Mouse (Mus musculus): Measurements from ENCODE around the gene Fbxo2. TPM values are rescaled to one million over a fixed set of nuclear protein-coding genes. Genes with fewer than 3 reads are reported as not detected.

Fbxo2 gene
- polyA plus RNA-seq, 1 experiment from 2014 or later = 5.4 TPM

DNA sequence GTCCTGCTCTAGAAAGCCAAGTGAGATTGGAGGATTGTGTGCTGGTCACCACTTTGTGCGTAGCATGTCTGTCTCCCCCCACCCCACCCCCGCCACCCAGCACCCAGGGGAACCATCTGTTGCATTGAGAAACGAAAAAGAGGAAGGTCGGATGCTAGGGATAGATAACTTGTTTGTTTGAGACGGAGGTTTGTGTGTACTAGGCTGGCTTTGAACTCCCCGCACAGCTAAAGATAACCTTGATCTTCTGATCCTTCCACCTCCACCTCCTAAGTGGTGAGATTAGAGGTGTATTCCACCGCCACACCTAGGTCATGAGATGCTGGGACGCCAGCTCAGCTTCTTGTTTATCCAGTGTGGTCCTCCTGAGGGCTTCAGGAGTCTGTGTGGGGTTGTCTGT lies 25.4 kb upstream of the Fbxo2 start:
- no peak overlapping the region for H3K9ac ChIP-seq (ENCODE audit: low read depth, low read length)
- H3K4me2 ChIP-seq (ENCODE audit: low read depth, low read length) = no peak overlapping the region
- no peaks in the 10 kb centered on the region for H3K36me3 ChIP-seq (ENCODE audit: control insufficient read depth, insufficient read depth, low read length)
- no peaks in the 10 kb centered on the region for H3K9me3 ChIP-seq (ENCODE audit: control insufficient read depth, low read length)
- 82% methylated on average over 8 of the region's 8 CpGs for WGBS
- peaks cover 6% of the 10 kb centered on the region for H3K27me3 ChIP-seq (replicated peaks; ENCODE audit: control insufficient read depth, insufficient read depth, low read length)
- H3K4me3 ChIP-seq (ENCODE audit: low read depth, low read length) = no peak overlapping the region
- DNase-seq (ENCODE audit: low spot score) (no peak), ATAC-seq (ENCODE audit: low read depth) (no peak)
- H3K4me1 ChIP-seq (ENCODE audit: control insufficient read depth, insufficient read depth, low read length) = peaks cover 6% of the 10 kb centered on the region; the same call in 1 of the 2 replicates
- no peak overlapping the region for H3K27ac ChIP-seq (replicated peaks; ENCODE audit: low read depth, low read length)

DNA sequence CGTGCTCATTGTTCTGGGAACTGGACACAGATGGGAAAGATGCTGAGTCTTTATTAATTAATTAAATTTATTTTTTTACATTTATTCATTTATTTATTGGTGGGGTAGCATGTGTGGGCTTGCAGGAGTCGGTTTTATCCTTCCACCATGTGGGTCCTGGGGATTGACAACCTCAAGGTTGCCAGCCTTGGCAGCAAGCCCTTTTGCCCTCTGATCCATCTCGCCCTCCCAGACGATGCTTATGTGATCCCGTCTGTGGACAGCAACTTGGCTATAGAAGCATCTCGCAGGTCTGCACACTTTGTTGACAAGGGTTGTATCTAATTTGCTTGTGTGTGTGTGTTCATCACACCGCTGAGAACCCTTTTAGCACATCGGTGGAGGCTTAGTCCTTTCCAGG lies 22.9 kb upstream of the Fbxo2 start:
- 72% methylated on average over 8 of the region's 8 CpGs for WGBS

DNA sequence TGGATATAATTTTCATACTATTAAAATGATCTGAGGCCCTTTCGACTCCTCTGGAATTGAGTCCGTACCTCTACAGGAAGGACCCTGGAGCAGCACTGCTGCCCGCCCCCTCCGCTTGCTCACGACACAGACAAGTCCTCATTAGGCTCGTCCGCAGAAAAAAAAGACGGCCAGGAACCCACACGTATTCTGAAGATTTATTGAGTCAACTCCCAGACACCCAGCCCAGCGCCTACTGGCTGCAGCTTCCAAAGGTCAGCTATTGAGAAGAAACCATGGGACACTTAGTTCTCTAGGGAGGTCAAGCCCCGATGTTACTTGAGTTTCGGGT lies 20.7 kb upstream of the Fbxo2 start:
- peak overlapping the region; percentile 87 for H3K27ac ChIP-seq (replicated peaks; ENCODE audit: low read depth, low read length)
- no peaks in the 10 kb centered on the region for H3K36me3 ChIP-seq (ENCODE audit: control insufficient read depth, insufficient read depth, low read length)
- peak; percentile 6; the same call in 1 of the 2 replicates for ATAC-seq (ENCODE audit: low read depth)
- peak overlapping the region; percentile 70 for H3K4me3 ChIP-seq (ENCODE audit: low read depth, low read length)
- H3K9me3 ChIP-seq (ENCODE audit: control insufficient read depth, low read length) = no peaks in the 10 kb centered on the region
- H3K4me1 ChIP-seq (ENCODE audit: control insufficient read depth, insufficient read depth, low read length) = no peaks in the 10 kb centered on the region
- H3K9ac ChIP-seq (ENCODE audit: low read depth, low read length) = peak overlapping the region; percentile 70
- WGBS = under 1% methylated on average over 12 of the region's 12 CpGs
- no peak for DNase-seq (ENCODE audit: low spot score)
- H3K4me2 ChIP-seq (ENCODE audit: low read depth, low read length) = peak overlapping the region; percentile 88
- no peaks in the 10 kb centered on the region for H3K27me3 ChIP-seq (replicated peaks; ENCODE audit: control insufficient read depth, insufficient read depth, low read length)

More for the DNA sequence above, 22.9 kb upstream of the Fbxo2 start:
- ATAC-seq (ENCODE audit: low read depth) = no peak
- H3K36me3 ChIP-seq (ENCODE audit: control insufficient read depth, insufficient read depth, low read length) = no peaks in the 10 kb centered on the region
- H3K9me3 ChIP-seq (ENCODE audit: control insufficient read depth, low read length) = no peaks in the 10 kb centered on the region
- no peak overlapping the region for H3K27ac ChIP-seq (replicated peaks; ENCODE audit: low read depth, low read length)
- no peak overlapping the region for H3K4me2 ChIP-seq (ENCODE audit: low read depth, low read length)
- H3K4me1 ChIP-seq (ENCODE audit: control insufficient read depth, insufficient read depth, low read length) = no peaks in the 10 kb centered on the region
- H3K9ac ChIP-seq (ENCODE audit: low read depth, low read length) = no peak overlapping the region
- H3K27me3 ChIP-seq (replicated peaks; ENCODE audit: control insufficient read depth, insufficient read depth, low read length) = no peaks in the 10 kb centered on the region
- H3K4me3 ChIP-seq (ENCODE audit: low read depth, low read length) = no peak overlapping the region
- DNase-seq (ENCODE audit: low spot score) = no peak

DNA sequence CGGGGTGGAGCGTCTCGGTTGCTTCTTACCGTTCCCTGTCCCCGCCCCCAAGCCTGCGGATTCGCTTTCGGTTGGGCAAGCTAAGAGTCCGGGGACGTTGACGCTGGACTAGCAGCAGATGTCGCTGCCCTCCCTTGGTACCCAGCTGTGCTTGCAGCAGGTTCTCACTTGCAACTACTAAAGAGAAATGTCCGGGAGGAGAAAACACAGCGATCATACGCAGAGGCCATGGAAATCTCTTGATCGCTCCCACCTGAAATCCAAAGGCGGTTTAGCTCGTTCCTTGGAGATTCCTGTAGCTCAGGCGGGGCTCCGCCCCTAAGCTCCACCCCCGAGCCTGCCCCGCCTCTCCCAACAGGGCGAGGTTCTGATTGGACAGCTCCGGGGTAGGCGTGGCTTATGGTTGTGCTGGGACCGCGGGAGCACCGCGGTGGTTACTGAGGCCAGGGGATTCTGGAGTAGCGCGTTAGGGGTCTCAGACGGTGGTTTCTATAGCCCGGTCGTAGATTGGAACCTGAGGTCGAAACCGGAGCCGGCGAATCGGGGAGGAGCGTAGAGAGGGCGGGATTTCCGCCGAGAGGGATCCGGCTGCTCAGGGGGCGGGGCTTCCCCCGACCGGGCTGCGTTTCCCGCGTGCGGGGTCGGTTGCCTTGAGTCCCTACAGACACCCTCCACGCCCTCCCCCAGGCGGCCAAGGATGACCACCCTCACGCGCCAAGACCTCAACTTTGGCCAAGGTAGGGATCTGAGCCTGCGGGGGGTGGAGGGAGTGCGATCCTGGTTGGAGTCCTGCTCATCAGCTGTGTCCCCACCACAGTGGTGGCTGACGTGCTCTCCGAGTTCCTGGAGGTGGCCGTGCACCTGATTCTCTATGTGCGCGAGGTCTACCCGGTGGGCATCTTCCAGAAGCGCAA lies 20.1 kb upstream of the Fbxo2 start:
- H3K4me3 ChIP-seq (ENCODE audit: low read depth, low read length) = peak overlapping the region; percentile 70
- 0 out of 2 replicates have a peak, but pooled peaks cover 1% of the 10 kb centered on the region for H3K36me3 ChIP-seq (ENCODE audit: control insufficient read depth, insufficient read depth, low read length)
- DNase-seq (ENCODE audit: low spot score) (peak; percentile 94), ATAC-seq (ENCODE audit: low read depth) (peak; percentile 95)
- peak overlapping the region; percentile 87 for H3K27ac ChIP-seq (replicated peaks; ENCODE audit: low read depth, low read length)
- peak overlapping the region; percentile 88 for H3K4me2 ChIP-seq (ENCODE audit: low read depth, low read length)
- 1% methylated on average over 45 of the region's 65 CpGs for WGBS
- H3K9ac ChIP-seq (ENCODE audit: low read depth, low read length) = peak overlapping the region; percentile 70
- H3K9me3 ChIP-seq (ENCODE audit: control insufficient read depth, low read length) = no peaks in the 10 kb centered on the region
- no peaks in the 10 kb centered on the region for H3K4me1 ChIP-seq (ENCODE audit: control insufficient read depth, insufficient read depth, low read length)
- no peaks in the 10 kb centered on the region for H3K27me3 ChIP-seq (replicated peaks; ENCODE audit: control insufficient read depth, insufficient read depth, low read length)

DNA sequence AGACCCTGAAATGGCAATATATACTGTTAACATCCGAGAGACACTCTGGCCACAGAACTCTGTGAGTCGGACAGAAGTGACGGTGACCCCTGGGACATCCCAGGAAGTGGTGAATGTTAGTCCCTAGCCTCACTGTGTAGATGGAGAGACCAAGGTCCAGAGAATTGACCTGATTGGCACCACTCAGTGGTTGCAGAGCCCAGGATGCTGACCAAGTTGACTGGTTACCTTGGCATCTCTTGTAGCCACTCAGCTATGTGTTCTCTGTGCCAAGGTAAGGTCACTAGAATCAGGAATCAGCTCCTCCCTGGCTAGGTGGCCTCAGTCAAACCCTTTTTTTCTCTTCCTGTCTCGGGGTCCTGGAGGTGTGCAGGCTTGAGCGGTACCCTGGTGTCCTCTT lies 16.7 kb upstream of the Fbxo2 start:
- Histone ChIP-seq H3K27ac (replicated peaks; ENCODE audit: low read depth, low read length) (no peak overlapping the region), H3K36me3 (ENCODE audit: control insufficient read depth, insufficient read depth, low read length) (peaks cover 8% of the 10 kb centered on the region), H3K9ac (ENCODE audit: low read depth, low read length) (no peak overlapping the region), H3K4me1 (ENCODE audit: control insufficient read depth, insufficient read depth, low read length) (no peaks in the 10 kb centered on the region), H3K4me2 (ENCODE audit: low read depth, low read length) (no peak overlapping the region), H3K27me3 (replicated peaks; ENCODE audit: control insufficient read depth, insufficient read depth, low read length) (no peaks in the 10 kb centered on the region), H3K4me3 (ENCODE audit: low read depth, low read length) (no peak overlapping the region), H3K9me3 (ENCODE audit: control insufficient read depth, low read length) (no peaks in the 10 kb centered on the region)
- WGBS = 89% methylated on average over 5 of the region's 5 CpGs
- no peak for ATAC-seq (ENCODE audit: low read depth)
- DNase-seq (ENCODE audit: low spot score) = no peak

DNA sequence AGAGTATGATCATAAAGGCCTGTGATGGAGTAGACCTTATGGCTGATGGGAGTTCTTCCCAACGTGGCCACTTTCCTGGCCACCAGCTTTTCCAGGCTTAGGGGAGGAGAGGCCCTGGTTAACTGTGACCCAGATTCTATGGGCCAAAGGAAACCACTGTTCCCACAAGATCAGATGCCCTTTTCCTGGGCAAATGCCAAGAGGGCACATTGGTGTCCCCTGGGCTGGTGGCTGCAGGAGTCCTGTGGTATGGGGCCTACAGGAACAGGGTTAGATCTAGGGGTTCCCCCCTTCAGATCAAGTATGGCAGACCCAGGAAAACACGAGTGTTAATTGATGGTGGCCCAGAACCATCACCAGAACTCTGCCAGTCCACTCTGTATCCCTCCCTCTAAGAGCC lies 12.7 kb upstream of the Fbxo2 start:
- H3K9ac ChIP-seq (ENCODE audit: low read depth, low read length) = no peak overlapping the region
- no peaks in the 10 kb centered on the region for H3K9me3 ChIP-seq (ENCODE audit: control insufficient read depth, low read length)
- no peak overlapping the region for H3K4me2 ChIP-seq (ENCODE audit: low read depth, low read length)
- 0 out of 2 replicates have a peak, but pooled peaks cover 5% of the 10 kb centered on the region for H3K4me1 ChIP-seq (ENCODE audit: control insufficient read depth, insufficient read depth, low read length)
- H3K27me3 ChIP-seq (replicated peaks; ENCODE audit: control insufficient read depth, insufficient read depth, low read length) = no peaks in the 10 kb centered on the region
- no peak for ATAC-seq (ENCODE audit: low read depth)
- H3K4me3 ChIP-seq (ENCODE audit: low read depth, low read length) = no peak overlapping the region
- 97% methylated on average over 2 of the region's 2 CpGs for WGBS
- peaks cover 8% of the 10 kb centered on the region for H3K36me3 ChIP-seq (ENCODE audit: control insufficient read depth, insufficient read depth, low read length)
- no peak overlapping the region for H3K27ac ChIP-seq (replicated peaks; ENCODE audit: low read depth, low read length)
- DNase-seq (ENCODE audit: low spot score) = no peak

DNA sequence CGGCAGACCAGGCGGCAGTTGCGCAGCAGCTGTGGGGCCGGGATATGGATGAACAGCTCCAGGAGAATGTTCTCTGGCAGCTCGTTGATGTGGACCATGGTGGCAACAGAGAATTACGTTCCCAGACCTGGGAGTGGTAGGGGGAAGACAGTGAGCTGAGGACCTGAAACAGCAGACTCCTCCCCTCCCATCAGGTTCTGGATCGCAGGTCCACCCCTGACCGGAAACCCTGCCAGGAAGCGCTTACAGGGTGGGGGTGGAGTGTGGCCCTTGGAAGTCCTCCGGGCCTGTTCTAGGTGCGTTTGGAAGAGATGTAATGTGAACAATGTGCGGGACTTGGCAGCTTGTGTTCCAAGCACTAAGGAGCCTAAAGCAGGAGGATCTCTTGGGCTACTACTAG lies 10.9 kb upstream of the Fbxo2 start:
- Histone ChIP-seq H3K36me3 (ENCODE audit: control insufficient read depth, insufficient read depth, low read length) (peaks cover 18% of the 10 kb centered on the region), H3K27ac (replicated peaks; ENCODE audit: low read depth, low read length) (no peak overlapping the region), H3K4me1 (ENCODE audit: control insufficient read depth, insufficient read depth, low read length) (0 out of 2 replicates have a peak, but pooled peaks cover 5% of the 10 kb centered on the region), H3K9me3 (ENCODE audit: control insufficient read depth, low read length) (no peaks in the 10 kb centered on the region), H3K4me2 (ENCODE audit: low read depth, low read length) (no peak overlapping the region), H3K9ac (ENCODE audit: low read depth, low read length) (no peak overlapping the region), H3K27me3 (replicated peaks; ENCODE audit: control insufficient read depth, insufficient read depth, low read length) (no peaks in the 10 kb centered on the region), H3K4me3 (ENCODE audit: low read depth, low read length) (no peak overlapping the region)
- ATAC-seq (ENCODE audit: low read depth) (no peak), DNase-seq (ENCODE audit: low spot score) (no peak)
- 50% methylated on average over 12 of the region's 12 CpGs for WGBS

DNA sequence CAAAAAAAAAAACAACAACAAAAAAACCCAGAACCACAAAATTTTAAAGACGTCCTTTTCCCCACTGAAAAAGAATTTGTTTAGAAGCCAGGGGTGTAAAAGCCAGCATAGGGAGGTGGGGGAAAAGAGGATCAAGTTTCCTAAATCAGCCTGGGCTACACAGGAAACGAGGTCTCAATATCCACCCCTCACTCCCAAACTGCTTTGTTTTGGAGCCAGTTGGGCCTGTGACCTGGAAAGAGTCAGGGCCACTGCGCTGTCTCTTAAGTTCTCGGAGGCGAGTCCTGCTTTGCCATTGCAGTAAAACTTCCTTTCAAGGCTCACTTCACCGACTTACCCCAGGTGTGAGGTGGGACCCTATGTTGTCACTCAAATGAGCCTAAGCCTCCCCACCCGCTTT lies 10.2 kb upstream of the Fbxo2 start:
- H3K4me3 ChIP-seq (ENCODE audit: low read depth, low read length) = no peak overlapping the region
- no peak for ATAC-seq (ENCODE audit: low read depth)
- no peaks in the 10 kb centered on the region for H3K27me3 ChIP-seq (replicated peaks; ENCODE audit: control insufficient read depth, insufficient read depth, low read length)
- 29% methylated on average over 7 of the region's 7 CpGs for WGBS
- no peak overlapping the region for H3K27ac ChIP-seq (replicated peaks; ENCODE audit: low read depth, low read length)
- 0 out of 2 replicates have a peak, but pooled peaks cover 5% of the 10 kb centered on the region for H3K4me1 ChIP-seq (ENCODE audit: control insufficient read depth, insufficient read depth, low read length)
- DNase-seq (ENCODE audit: low spot score) = no peak
- H3K9me3 ChIP-seq (ENCODE audit: control insufficient read depth, low read length) = no peaks in the 10 kb centered on the region
- H3K4me2 ChIP-seq (ENCODE audit: low read depth, low read length) = no peak overlapping the region
- no peak overlapping the region for H3K9ac ChIP-seq (ENCODE audit: low read depth, low read length)
- peaks cover 22% of the 10 kb centered on the region for H3K36me3 ChIP-seq (ENCODE audit: control insufficient read depth, insufficient read depth, low read length)

DNA sequence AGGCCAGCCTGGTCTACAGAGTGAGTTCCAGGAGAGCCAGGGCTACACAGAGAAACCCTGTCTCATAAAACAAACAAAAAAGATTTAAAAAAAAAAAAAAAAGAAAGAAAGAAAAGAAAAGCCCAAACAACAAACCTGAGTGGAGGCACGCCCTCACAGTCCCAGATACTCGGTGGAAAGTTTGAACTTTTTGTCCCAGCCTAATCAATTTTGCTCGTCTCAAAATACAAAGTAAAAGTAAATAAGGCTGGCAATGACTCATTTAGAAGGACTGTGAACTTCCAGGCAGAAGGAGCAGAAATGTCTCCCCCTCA lies 9.5 kb upstream of the Fbxo2 start:
- 0 out of 2 replicates have a peak, but pooled peaks cover 5% of the 10 kb centered on the region for H3K4me1 ChIP-seq (ENCODE audit: control insufficient read depth, insufficient read depth, low read length)
- 0 out of 2 replicates have a peak overlapping the region, but pooled peaks have one; percentile 75 for H3K27ac ChIP-seq (replicated peaks; ENCODE audit: low read depth, low read length)
- peaks cover 22% of the 10 kb centered on the region; the same call in 1 of the 2 replicates for H3K36me3 ChIP-seq (ENCODE audit: control insufficient read depth, insufficient read depth, low read length)
- H3K9me3 ChIP-seq (ENCODE audit: control insufficient read depth, low read length) = no peaks in the 10 kb centered on the region
- ATAC-seq (ENCODE audit: low read depth) = no peak
- 41% methylated on average over 3 of the region's 3 CpGs for WGBS
- H3K27me3 ChIP-seq (replicated peaks; ENCODE audit: control insufficient read depth, insufficient read depth, low read length) = no peaks in the 10 kb centered on the region
- DNase-seq (ENCODE audit: low spot score) = no peak
- peak overlapping the region; percentile 65 for H3K4me3 ChIP-seq (ENCODE audit: low read depth, low read length)
- H3K4me2 ChIP-seq (ENCODE audit: low read depth, low read length) = peak overlapping the region; percentile 99
- H3K9ac ChIP-seq (ENCODE audit: low read depth, low read length) = peak overlapping the region; percentile 76; the same call in 1 of the 2 replicates

Data from embryonic facial prominence, embryonic 14.5 days (tissue).